Mouse (Mus musculus): ENCODE data around the gene Brca2. TPM values are rescaled to one million over a fixed set of nuclear protein-coding genes. Genes with fewer than 3 reads are reported as not detected.

Gene Brca2
- total RNA-seq, 2 experiments from 2014 or later, result 2.6 to 3.4 TPM

Other genes with a start within 250 kb of the Brca2 start
- gene Zar1l, start 4.5 kb upstream of the Brca2 start, total RNA-seq (2021), result not detected
- gene N4bp2l1, start 74.6 kb downstream of the Brca2 start, total RNA-seq (2021), result 1 to 10 TPM; 4.2 to 4.7 TPM
- gene N4bp2l2, start 143.6 kb downstream of the Brca2 start, total RNA-seq (2021), result 10 to 100 TPM; 40.9 to 45.6 TPM
- 10 to 100 TPM; 17.0 to 17.1 TPM for gene Pds5b, start 151.1 kb downstream of the Brca2 start, total RNA-seq (2021)